Mouse (Mus musculus): ENCODE measurements around the gene Itgb1bp1.

Gene Itgb1bp1

GRCm38 (mm10) chr12:21312201-21312600 is 26.1 kb upstream of the Itgb1bp1 start:
- no peaks in the 10 kb centered on the region for H3K9me3 ChIP-seq (ENCODE audit: low read length)

GRCm38 (mm10) chr12:21306721-21307120 is 20.6 kb upstream of the Itgb1bp1 start:
- no peaks in the 10 kb centered on the region for H3K9me3 ChIP-seq (ENCODE audit: low read length)
- H3K4me1 ChIP-seq (replicated peaks; ENCODE audit: low read depth, low read length): peaks cover 6% of the 10 kb centered on the region
- H3K27me3 ChIP-seq (ENCODE audit: insufficient read depth, low read length): no peaks in the 10 kb centered on the region
- peaks cover 97% of the 10 kb centered on the region for H3K36me3 ChIP-seq (ENCODE audit: insufficient read depth, low read length)
- TF ChIP-seq POU5F1 (IDR thresholded peaks at IDR 0.05; ENCODE audit: borderline replicate concordance, low read length) (no peak), NANOG (IDR thresholded peaks at IDR 0.05; ENCODE audit: borderline replicate concordance, low read length) (no peak), CTCF (conservative IDR thresholded peaks at IDR 0.05; ENCODE audit: low read length) (no peak)
- no peak overlapping the region for H3K4me3 ChIP-seq (replicated peaks; ENCODE audit: low read length)

More at GRCm38 (mm10) chr12:21312201-21312600, 26.1 kb upstream of the Itgb1bp1 start:
- peaks cover 3% of the 10 kb centered on the region; the same call in 1 of the 2 replicates for H3K27me3 ChIP-seq (ENCODE audit: insufficient read depth, low read length)
- peaks cover 81% of the 10 kb centered on the region for H3K36me3 ChIP-seq (ENCODE audit: insufficient read depth, low read length)
- peaks cover 12% of the 10 kb centered on the region for H3K4me1 ChIP-seq (replicated peaks; ENCODE audit: low read depth, low read length)
- H3K4me3 ChIP-seq (replicated peaks; ENCODE audit: low read length): no peak overlapping the region
- no peak for TF ChIP-seq POU5F1 (IDR thresholded peaks at IDR 0.05; ENCODE audit: borderline replicate concordance, low read length)
- TF ChIP-seq NANOG (IDR thresholded peaks at IDR 0.05; ENCODE audit: borderline replicate concordance, low read length): no peak
- TF ChIP-seq CTCF (conservative IDR thresholded peaks at IDR 0.05; ENCODE audit: low read length): no peak

- H3K27me3 ChIP-seq (ENCODE audit: insufficient read depth, low read length): no peaks in the 10 kb centered on the region
- no peak overlapping the region for H3K4me3 ChIP-seq (replicated peaks; ENCODE audit: low read length)
- peaks cover 6% of the 10 kb centered on the region for H3K4me1 ChIP-seq (replicated peaks; ENCODE audit: low read depth, low read length)
- H3K9me3 ChIP-seq (ENCODE audit: low read length): no peaks in the 10 kb centered on the region
- no peak for TF ChIP-seq NANOG (IDR thresholded peaks at IDR 0.05; ENCODE audit: borderline replicate concordance, low read length)
- TF ChIP-seq CTCF (conservative IDR thresholded peaks at IDR 0.05; ENCODE audit: low read length): no peak
- no peak for TF ChIP-seq POU5F1 (IDR thresholded peaks at IDR 0.05; ENCODE audit: borderline replicate concordance, low read length)
- H3K36me3 ChIP-seq (ENCODE audit: insufficient read depth, low read length): peaks cover 94% of the 10 kb centered on the region
These were observed 19.7 kb upstream of the Itgb1bp1 start for GRCm38 (mm10) chr12:21305741-21306140.

- no peak for TF ChIP-seq NANOG (IDR thresholded peaks at IDR 0.05; ENCODE audit: borderline replicate concordance, low read length)
- TF ChIP-seq CTCF (conservative IDR thresholded peaks at IDR 0.05; ENCODE audit: low read length): no peak
- no peak for TF ChIP-seq POU5F1 (IDR thresholded peaks at IDR 0.05; ENCODE audit: borderline replicate concordance, low read length)
- no peak overlapping the region for H3K4me3 ChIP-seq (replicated peaks; ENCODE audit: low read length)
- H3K4me1 ChIP-seq (replicated peaks; ENCODE audit: low read depth, low read length): peaks cover 12% of the 10 kb centered on the region
- H3K27me3 ChIP-seq (ENCODE audit: insufficient read depth, low read length): no peaks in the 10 kb centered on the region
- peaks cover 91% of the 10 kb centered on the region for H3K36me3 ChIP-seq (ENCODE audit: insufficient read depth, low read length)
- no peaks in the 10 kb centered on the region for H3K9me3 ChIP-seq (ENCODE audit: low read length)
These were observed 16.3 kb upstream of the Itgb1bp1 start for GRCm38 (mm10) chr12:21302361-21302783.

- Histone ChIP-seq H3K4me1 (replicated peaks; ENCODE audit: low read depth, low read length) (peaks cover 12% of the 10 kb centered on the region), H3K4me3 (replicated peaks; ENCODE audit: low read length) (no peak overlapping the region), H3K36me3 (ENCODE audit: insufficient read depth, low read length) (peaks cover 91% of the 10 kb centered on the region), H3K27me3 (ENCODE audit: insufficient read depth, low read length) (no peaks in the 10 kb centered on the region), H3K9me3 (ENCODE audit: low read length) (no peaks in the 10 kb centered on the region)
- TF ChIP-seq NANOG (IDR thresholded peaks at IDR 0.05; ENCODE audit: borderline replicate concordance, low read length) (no peak), CTCF (conservative IDR thresholded peaks at IDR 0.05; ENCODE audit: low read length) (no peak), POU5F1 (IDR thresholded peaks at IDR 0.05; ENCODE audit: borderline replicate concordance, low read length) (no peak)
These were observed 15.8 kb upstream of the Itgb1bp1 start for GRCm38 (mm10) chr12:21301932-21302331.

- no peaks in the 10 kb centered on the region for H3K9me3 ChIP-seq (ENCODE audit: low read length)
- H3K36me3 ChIP-seq (ENCODE audit: insufficient read depth, low read length): peaks cover 92% of the 10 kb centered on the region
- no peak for TF ChIP-seq POU5F1 (IDR thresholded peaks at IDR 0.05; ENCODE audit: borderline replicate concordance, low read length)
- no peak for TF ChIP-seq CTCF (conservative IDR thresholded peaks at IDR 0.05; ENCODE audit: low read length)
- no peak for TF ChIP-seq NANOG (IDR thresholded peaks at IDR 0.05; ENCODE audit: borderline replicate concordance, low read length)
- H3K4me1 ChIP-seq (replicated peaks; ENCODE audit: low read depth, low read length): peaks cover 7% of the 10 kb centered on the region
- no peak overlapping the region for H3K4me3 ChIP-seq (replicated peaks; ENCODE audit: low read length)
- no peaks in the 10 kb centered on the region for H3K27me3 ChIP-seq (ENCODE audit: insufficient read depth, low read length)
These were observed 15.2 kb upstream of the Itgb1bp1 start for GRCm38 (mm10) chr12:21301324-21301723.

GRCm38 (mm10) chr12:21298856-21299255 is 12.8 kb upstream of the Itgb1bp1 start:
- Histone ChIP-seq H3K9me3 (ENCODE audit: low read length) (no peaks in the 10 kb centered on the region), H3K27me3 (ENCODE audit: insufficient read depth, low read length) (no peaks in the 10 kb centered on the region), H3K4me1 (replicated peaks; ENCODE audit: low read depth, low read length) (peaks cover 6% of the 10 kb centered on the region), H3K36me3 (ENCODE audit: insufficient read depth, low read length) (peaks cover 95% of the 10 kb centered on the region), H3K4me3 (replicated peaks; ENCODE audit: low read length) (no peak overlapping the region)
- TF ChIP-seq NANOG (IDR thresholded peaks at IDR 0.05; ENCODE audit: borderline replicate concordance, low read length) (no peak), POU5F1 (IDR thresholded peaks at IDR 0.05; ENCODE audit: borderline replicate concordance, low read length) (no peak), CTCF (conservative IDR thresholded peaks at IDR 0.05; ENCODE audit: low read length) (no peak)

GRCm38 (mm10) chr12:21289651-21290050 is 3.6 kb upstream of the Itgb1bp1 start:
- no peaks in the 10 kb centered on the region for H3K27me3 ChIP-seq (ENCODE audit: insufficient read depth, low read length)
- peaks cover 64% of the 10 kb centered on the region for H3K36me3 ChIP-seq (ENCODE audit: insufficient read depth, low read length)
- H3K9me3 ChIP-seq (ENCODE audit: low read length): no peaks in the 10 kb centered on the region
- TF ChIP-seq POU5F1 (IDR thresholded peaks at IDR 0.05; ENCODE audit: borderline replicate concordance, low read length) (no peak), CTCF (conservative IDR thresholded peaks at IDR 0.05; ENCODE audit: low read length) (no peak), NANOG (IDR thresholded peaks at IDR 0.05; ENCODE audit: borderline replicate concordance, low read length) (0 out of 2 replicates have a peak, but pooled peaks have one; percentile 5)
- no peak overlapping the region for H3K4me3 ChIP-seq (replicated peaks; ENCODE audit: low read length)
- peaks cover 46% of the 10 kb centered on the region for H3K4me1 ChIP-seq (replicated peaks; ENCODE audit: low read depth, low read length)
